Mouse (Mus musculus): ENCODE data around the gene Nsmce3. TPM values are rescaled to one million over a fixed set of nuclear protein-coding genes. Genes with fewer than 3 reads are reported as not detected.

Nsmce3 gene
- polyA plus RNA-seq, 1 experiment from 2014 or later = 11.6 TPM

- no peak overlapping the region for H3K9ac ChIP-seq (replicated peaks)
- H3K9me3 ChIP-seq = no peaks in the 10 kb centered on the region
Measured at GRCm38 (mm10) chr7:64821081-64821480, 51.7 kb downstream of the Nsmce3 start.

DNA sequence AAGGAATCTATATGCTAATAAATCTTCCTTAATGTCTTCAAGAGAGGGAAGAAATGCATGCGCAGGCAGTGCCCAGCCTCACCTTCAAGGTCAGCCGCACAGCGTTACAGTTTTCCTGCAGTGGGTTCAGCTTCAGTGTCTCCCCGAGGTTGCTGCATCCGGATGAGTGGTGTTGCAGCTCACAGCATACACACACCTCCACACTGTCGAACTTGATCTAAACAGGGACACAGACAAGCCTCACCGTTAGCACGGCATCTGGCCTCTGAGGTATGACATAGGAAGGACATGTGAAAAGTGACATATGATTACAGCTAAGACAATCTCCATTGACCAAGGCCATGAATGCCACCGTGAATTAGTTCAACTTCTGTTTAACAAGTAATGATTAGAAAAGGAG lies 53.1 kb downstream of the Nsmce3 start:
- 84% methylated on average over 9 of the region's 9 CpGs for WGBS
- Histone ChIP-seq H3K27ac (replicated peaks) (no peak overlapping the region), H3K9ac (replicated peaks) (no peak overlapping the region), H3K4me3 (no peak overlapping the region), H3K4me2 (replicated peaks) (no peak overlapping the region), H3K9me3 (no peaks in the 10 kb centered on the region), H3K4me1 (no peaks in the 10 kb centered on the region), H3K27me3 (no peaks in the 10 kb centered on the region), H3K36me3 (no peaks in the 10 kb centered on the region)
- ATAC-seq (ENCODE audit: low FRiP score, low read depth) = no peak

More at GRCm38 (mm10) chr7:64821081-64821480, 51.7 kb downstream of the Nsmce3 start:
- no peak overlapping the region for H3K27ac ChIP-seq (replicated peaks)
- H3K36me3 ChIP-seq = no peaks in the 10 kb centered on the region
- no peak overlapping the region for H3K4me2 ChIP-seq (replicated peaks)
- no peak for ATAC-seq (ENCODE audit: low FRiP score, low read depth)
- 83% methylated on average over 5 of the region's 5 CpGs for WGBS
- no peaks in the 10 kb centered on the region for H3K27me3 ChIP-seq
- no peaks in the 10 kb centered on the region for H3K4me1 ChIP-seq
- no peak overlapping the region for H3K4me3 ChIP-seq

Measured in midbrain, embryonic 12.5 days (tissue).